Mouse (Mus musculus): ENCODE measurements around the gene Lin28b. TPM values are rescaled to one million over a fixed set of nuclear protein-coding genes. Genes with fewer than 3 reads are reported as not detected.
A peak's percentile ranks its signal among the peaks of the same experiment; 100 is the strongest.

Gene Lin28b
- total and polyA plus RNA-seq, 3 experiments = not detected

DNA sequence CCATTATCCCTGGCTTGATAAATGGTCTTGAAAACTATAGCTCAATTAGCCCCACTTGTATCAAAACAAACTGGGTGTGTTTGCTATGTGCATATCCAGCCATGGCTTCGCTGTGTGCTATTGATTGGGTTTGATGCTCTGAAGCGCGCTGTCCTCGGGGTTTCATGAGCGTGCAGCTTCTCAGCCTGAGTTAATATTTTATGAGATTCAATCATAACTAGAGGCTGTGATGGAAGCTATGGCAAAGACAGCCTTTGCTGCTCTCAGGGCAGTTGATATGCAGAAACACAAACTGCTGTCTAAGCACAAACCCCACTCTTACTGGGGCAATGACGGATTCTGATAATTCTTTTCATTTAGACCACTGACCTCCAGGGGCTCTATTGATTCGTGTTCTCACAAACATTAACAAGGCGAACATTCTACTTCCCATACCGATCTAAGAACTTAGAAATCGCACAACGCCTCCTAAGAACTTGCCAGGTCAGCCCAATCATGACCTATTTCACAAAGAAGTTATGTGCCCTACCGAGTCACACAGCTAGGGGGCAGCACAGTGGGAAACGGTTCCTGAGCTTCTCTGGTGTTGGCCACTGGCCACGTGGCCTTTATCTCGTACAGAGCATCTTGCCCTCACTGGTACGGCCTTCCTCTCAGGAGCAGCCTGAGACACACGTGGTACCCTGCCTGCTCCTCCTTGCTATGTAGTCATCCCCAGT is 119.0 kb downstream of the Lin28b start:
- TF ChIP-seq TCF12 (IDR thresholded peaks at IDR 0.05; ENCODE audit: low read depth, low read length) = no peak
- no peak for TF ChIP-seq GABPA (IDR thresholded peaks at IDR 0.05; ENCODE audit: low read depth, low read length)
- no peak for TF ChIP-seq UBTF (IDR thresholded peaks at IDR 0.05; ENCODE audit: borderline replicate concordance, insufficient read depth, low read depth, low read length)
- peak in 1 of 3 experiments; percentile 7; a peak in 2 of 6 replicates for TF ChIP-seq CTCF (IDR thresholded peaks at IDR 0.05 in 2 of 3, conservative IDR thresholded peaks at IDR 0.05 in 1 of 3; ENCODE audit: control insufficient read depth in 1 of 3, insufficient read depth in 1 of 3, low read depth in 2 of 3, low read length in 3 of 3, poor library complexity in 1 of 3, severe bottlenecking in 1 of 3)
- no peak for TF ChIP-seq GATA1 (IDR thresholded peaks at IDR 0.05; ENCODE audit: low read depth, low read length)
- TF ChIP-seq POLR2AphosphoS2 (IDR thresholded peaks at IDR 0.05; ENCODE audit: low read length) = no peak
- no peak for TF ChIP-seq MAFK (IDR thresholded peaks at IDR 0.05; ENCODE audit: borderline replicate concordance, low read depth, low read length)
- DNase-seq (ENCODE audit: low read depth, low spot score) = no peak
- Histone ChIP-seq H3K79me2 (ENCODE audit: control insufficient read depth, insufficient read depth, low read length, poor library complexity) (no peaks in the 10 kb centered on the region), H3K27ac (ENCODE audit: control insufficient read depth, low read depth, low read length) (no peak overlapping the region), H3K4me1 (ENCODE audit: control insufficient read depth in 1 of 2, insufficient read depth in 2 of 2, low read length in 2 of 2) (no peaks in the 10 kb centered on the region), H3K36me3 (ENCODE audit: control insufficient read depth in 1 of 2, insufficient read depth in 2 of 2, low read length in 2 of 2) (no peaks in the 10 kb centered on the region), H3K9me3 (replicated peaks; ENCODE audit: insufficient read depth, low read length) (no peaks in the 10 kb centered on the region), H3K9ac (ENCODE audit: control insufficient read depth, low read depth, low read length, poor library complexity, severe bottlenecking) (no peak overlapping the region), H3K4me3 (ENCODE audit: control insufficient read depth in 1 of 2, insufficient read depth in 1 of 2, low read depth in 2 of 2, low read length in 2 of 2) (no peak overlapping the region), H3K27me3 (ENCODE audit: control insufficient read depth in 1 of 2, insufficient read depth in 2 of 2, low read length in 2 of 2) (peaks cover 0 to 3% of the 10 kb centered on the region in 2 experiments; a peak in 1 of 4 replicates)

DNA sequence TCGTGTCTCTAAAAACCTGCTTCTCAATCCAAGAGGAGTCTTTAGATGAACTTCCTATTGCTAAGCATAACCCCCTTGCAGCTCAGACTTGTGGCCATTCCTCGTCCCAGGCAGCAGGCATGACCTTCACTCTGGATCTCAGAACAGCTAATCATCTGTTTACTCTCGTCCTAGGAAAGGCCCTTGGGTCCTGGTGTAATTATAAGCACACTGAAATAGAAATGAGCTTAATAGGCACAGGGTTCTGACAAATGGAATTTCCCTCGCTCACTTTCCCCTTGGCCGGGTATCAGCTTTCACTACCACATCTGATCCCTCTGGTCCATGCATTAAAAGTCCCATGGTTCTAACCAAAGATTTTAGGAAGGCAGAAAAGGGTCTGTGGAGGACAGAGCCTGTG is 122.8 kb downstream of the Lin28b start:
- no peaks in the 10 kb centered on the region for H3K4me1 ChIP-seq (ENCODE audit: control insufficient read depth in 1 of 2, insufficient read depth in 2 of 2, low read length in 2 of 2)
- no peaks in the 10 kb centered on the region for H3K36me3 ChIP-seq (ENCODE audit: control insufficient read depth in 1 of 2, insufficient read depth in 2 of 2, low read length in 2 of 2)
- H3K4me3 ChIP-seq (ENCODE audit: control insufficient read depth in 1 of 2, insufficient read depth in 1 of 2, low read depth in 2 of 2, low read length in 2 of 2) = no peak overlapping the region
- no peak overlapping the region for H3K27ac ChIP-seq (ENCODE audit: control insufficient read depth, low read depth, low read length)
- DNase-seq (ENCODE audit: low read depth, low spot score) = no peak
- H3K79me2 ChIP-seq (ENCODE audit: control insufficient read depth, insufficient read depth, low read length, poor library complexity) = no peaks in the 10 kb centered on the region
- no peak overlapping the region for H3K9ac ChIP-seq (ENCODE audit: control insufficient read depth, low read depth, low read length, poor library complexity, severe bottlenecking)
- no peaks in the 10 kb centered on the region for H3K9me3 ChIP-seq (replicated peaks; ENCODE audit: insufficient read depth, low read length)
- no peak for TF ChIP-seq ZC3H11A (IDR thresholded peaks at IDR 0.05; ENCODE audit: low read depth, low read length)
- no peak for TF ChIP-seq POLR2AphosphoS2 (IDR thresholded peaks at IDR 0.05; ENCODE audit: low read length)
- TF ChIP-seq SIN3A (IDR thresholded peaks at IDR 0.05; ENCODE audit: low read length) = no peak
- no peak for TF ChIP-seq USF2 (IDR thresholded peaks at IDR 0.05; ENCODE audit: borderline replicate concordance in 1 of 2, insufficient read depth in 1 of 2, low read depth in 1 of 2, low read length in 2 of 2)
- no peak for TF ChIP-seq TCF12 (IDR thresholded peaks at IDR 0.05; ENCODE audit: low read depth, low read length)
- no peak for TF ChIP-seq GATA1 (IDR thresholded peaks at IDR 0.05; ENCODE audit: low read depth, low read length)
- TF ChIP-seq USF1 (IDR thresholded peaks at IDR 0.05; ENCODE audit: low read depth, low read length) = no peak
- peaks cover 0 to 3% of the 10 kb centered on the region in 2 experiments; a peak in 2 of 4 replicates for H3K27me3 ChIP-seq (ENCODE audit: control insufficient read depth in 1 of 2, insufficient read depth in 2 of 2, low read length in 2 of 2)

DNA sequence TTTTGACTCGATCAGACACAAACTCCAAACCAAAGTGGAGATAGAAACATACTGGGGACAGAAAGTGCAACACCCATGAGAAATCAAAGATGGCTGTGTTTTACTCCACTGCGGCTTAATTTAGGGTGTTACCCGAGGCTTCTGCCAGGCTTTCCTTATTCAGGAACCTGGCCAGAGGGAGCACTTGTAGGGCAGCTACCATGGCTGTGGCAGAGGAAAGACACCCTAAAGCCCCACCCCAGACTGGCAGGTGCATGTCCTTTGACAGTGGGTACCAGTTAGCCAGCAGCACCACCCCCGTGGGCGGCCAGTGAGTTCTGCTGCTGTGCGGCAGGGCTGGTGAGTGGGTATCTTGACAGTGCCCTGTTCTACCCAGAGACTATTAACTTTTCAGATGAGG is 130.1 kb downstream of the Lin28b start:
- Histone ChIP-seq H3K79me2 (ENCODE audit: control insufficient read depth, insufficient read depth, low read length, poor library complexity) (no peaks in the 10 kb centered on the region), H3K27me3 (ENCODE audit: control insufficient read depth in 1 of 2, insufficient read depth in 2 of 2, low read length in 2 of 2) (no peaks in the 10 kb centered on the region), H3K4me1 (ENCODE audit: control insufficient read depth in 1 of 2, insufficient read depth in 2 of 2, low read length in 2 of 2) (no peaks in the 10 kb centered on the region), H3K36me3 (ENCODE audit: control insufficient read depth in 1 of 2, insufficient read depth in 2 of 2, low read length in 2 of 2) (no peaks in the 10 kb centered on the region), H3K4me3 (ENCODE audit: control insufficient read depth in 1 of 2, insufficient read depth in 1 of 2, low read depth in 2 of 2, low read length in 2 of 2) (no peak overlapping the region), H3K9ac (ENCODE audit: control insufficient read depth, low read depth, low read length, poor library complexity, severe bottlenecking) (no peak overlapping the region), H3K27ac (ENCODE audit: control insufficient read depth, low read depth, low read length) (no peak overlapping the region), H3K9me3 (replicated peaks; ENCODE audit: insufficient read depth, low read length) (no peaks in the 10 kb centered on the region)
- no peak for DNase-seq (ENCODE audit: low read depth, low spot score)
- TF ChIP-seq USF1 (IDR thresholded peaks at IDR 0.05; ENCODE audit: low read depth, low read length) (no peak), USF2 (IDR thresholded peaks at IDR 0.05; ENCODE audit: borderline replicate concordance in 1 of 2, insufficient read depth in 1 of 2, low read depth in 1 of 2, low read length in 2 of 2) (no peak), NELFE (IDR thresholded peaks at IDR 0.05; ENCODE audit: low read depth, low read length) (no peak)
